Mouse (Mus musculus) spleen, postnatal 10 days (tissue): ENCODE measurements around the gene Gm10696.
"Not testable (repeated sequence)": the region's sequence is repeated elsewhere in the genome, so short reads cannot be mapped to it uniquely, and the experiment has no call there.

Experiments
- DNase-seq, 2 experiments: peaks; one replicate each; pipeline ENCODE4 v3.0.0; 2021 to 2022; ENCODE audit warnings: low spot score in 2 of 2

The Gm10696 gene

DNA sequence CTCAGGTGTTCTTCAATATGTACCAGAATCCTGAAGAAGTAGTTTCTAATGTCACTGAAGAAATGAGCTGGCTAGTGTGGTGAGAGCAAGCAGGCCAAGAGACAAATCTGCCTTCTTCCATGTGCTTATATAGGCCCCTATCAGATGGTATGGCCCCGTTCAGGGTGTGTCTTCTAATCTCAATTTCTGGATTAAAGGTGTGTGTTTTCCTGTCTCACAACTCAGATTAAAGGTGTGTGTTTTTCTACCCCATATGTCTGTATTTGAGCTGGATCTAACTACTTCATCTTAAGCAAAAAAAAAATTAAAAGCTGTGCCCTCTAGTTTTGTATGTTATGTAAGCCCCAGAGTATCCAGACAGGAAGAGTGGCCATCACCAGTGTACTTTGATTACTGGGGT, at the start of gene Gm10696:
TSS of gene Gm10696 (minus strand) at position 101 of the 400 bp plus-strand sequence.
- DNase-seq, result not testable (repeated sequence)

DNA sequence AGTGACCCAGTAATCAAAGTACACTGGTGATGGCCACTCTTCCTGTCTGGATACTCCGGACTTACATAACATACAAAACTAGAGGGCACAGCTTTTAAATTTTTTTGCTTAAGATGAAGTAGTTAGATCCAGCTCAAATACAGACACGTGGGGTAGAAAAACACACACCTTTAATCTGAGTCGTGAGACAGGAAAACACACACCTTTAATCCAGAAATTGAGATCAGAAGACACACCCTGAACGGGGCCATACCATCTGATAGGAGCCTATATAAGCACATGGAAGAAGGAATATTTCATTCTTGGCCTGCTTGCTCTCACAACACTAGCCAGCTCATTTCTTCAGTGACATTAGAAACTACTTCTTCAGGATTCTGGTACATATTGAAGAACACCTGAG, 18.4 kb upstream of the Gm10696 start, which contains the start of gene Gm5286:
TSS of gene Gm5286 (plus strand) at position 301 of the 400 bp plus-strand sequence.
- not testable (repeated sequence) for DNase-seq

DNA sequence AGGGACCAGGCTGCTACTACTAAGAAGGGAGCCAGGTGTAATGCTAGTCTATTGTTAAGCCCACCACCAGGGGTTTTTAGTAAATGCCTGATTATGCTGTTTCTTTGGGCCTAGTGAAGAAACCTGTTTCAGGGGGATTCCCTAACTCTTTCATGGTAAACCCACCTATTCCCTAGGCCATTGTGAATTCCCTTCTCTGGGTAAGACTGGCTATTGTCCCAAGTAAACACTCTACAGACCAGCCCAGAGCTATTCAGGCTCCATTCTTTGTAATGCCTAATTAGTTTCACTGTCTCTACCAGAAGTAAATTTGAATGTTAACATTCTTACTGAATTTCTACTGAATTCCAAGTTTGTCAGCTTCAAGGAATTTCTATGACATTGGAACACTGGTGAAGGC, 10.6 kb downstream of the Gm10696 start:
- not testable (repeated sequence) for DNase-seq
